Mouse (Mus musculus) megakaryocyte-erythroid progenitor cell, adult 5 weeks (primary cell): ENCODE results near the gene Casp7. TPM values are rescaled to one million over a fixed set of nuclear protein-coding genes. Genes with fewer than 3 reads are reported as not detected.

Source experiments
- polyA plus RNA-seq: library from polyadenylated mRNA; stranded (reverse); fragments of >175 nt; gene quantifications from 2 replicates; pipeline ENCODE4 v1.2.3, GENCODE M21; 2012

Gene Casp7
- 11.0 and 11.1 TPM in 2 replicates for polyA plus RNA-seq

GRCm38 (mm10) chr19:56396669-56397621 is at the start of gene Casp7:
TSS of gene Casp7 (plus strand) at chr19:56397129.

GRCm38 (mm10) chr19:56389879-56390278 is 7.0 kb upstream of the Casp7 start, which contains the start of gene Nrap:
TSS of gene Nrap (minus strand) at chr19:56390037.

GRCm38 (mm10) chr19:56461522-56462101 is 64.7 kb downstream of the Casp7 start, which contains the start of gene Plekhs1:
TSS of gene Plekhs1 (plus strand) at chr19:56461640.

Other genes starting within 250 kb of the Casp7 start
- gene Habp2, start 110.0 kb upstream of the Casp7 start, polyA plus RNA-seq = not detected in 2 replicates
- gene Nrap, start 7.1 kb upstream of the Casp7 start, polyA plus RNA-seq = 0.38 and 0.62 TPM in 2 replicates
- 0.05 TPM in 1 of 2 replicates, not detected in the other for gene Plekhs1, start 64.5 kb downstream of the Casp7 start, polyA plus RNA-seq
- gene Dclre1a, start 151.1 kb downstream of the Casp7 start, polyA plus RNA-seq = 1.8 and 2.5 TPM in 2 replicates
- gene Nhlrc2, start 151.1 kb downstream of the Casp7 start, polyA plus RNA-seq = 6.7 and 7.6 TPM in 2 replicates